Mouse (Mus musculus) C2C12 (cell line): Measurements from ENCODE around the gene Gm10577. TPM values are rescaled to one million over a fixed set of nuclear protein-coding genes. Genes with fewer than 3 reads are reported as not detected.

Source experiments
- H3K27me3 ChIP-seq: one replicate; pipeline ENCODE4 v1.6.1; 2011; ENCODE audit not compliant: control insufficient read depth, insufficient read depth, insufficient read length
- H3K36me3 ChIP-seq: one replicate; pipeline ENCODE4 v1.6.1; 2011; ENCODE audit not compliant: control insufficient read depth, insufficient read depth
- H3K4me3 ChIP-seq: one replicate; pipeline ENCODE4 v1.5.1; 2011; ENCODE audit warnings: mild to moderate bottlenecking, control low read depth; ENCODE audit not compliant: poor library complexity, insufficient read depth, severe bottlenecking
- H3K79me2 ChIP-seq: one replicate; pipeline ENCODE4 v1.6.1; 2011; ENCODE audit not compliant: control insufficient read depth, insufficient read depth
- H3K79me3 ChIP-seq: one replicate; pipeline ENCODE4 v1.6.1; 2011; ENCODE audit warnings: low read depth, control low read depth
- H3ac ChIP-seq: one replicate; pipeline ENCODE3; 2011; ENCODE audit warnings: low read depth; ENCODE audit not compliant: control insufficient read depth, insufficient read length
- CEBPB ChIP-seq: IDR thresholded peaks from one replicate; pipeline ENCODE4 v1.6.1; 2011; ENCODE audit warnings: low read depth, mild to moderate bottlenecking, control low read depth, moderate library complexity
- CTCF ChIP-seq: IDR thresholded peaks from one replicate; pipeline ENCODE4 v1.5.1; 2011; ENCODE audit not compliant: control insufficient read depth, insufficient read depth, insufficient read length
- FOSL1 ChIP-seq: IDR thresholded peaks from one replicate; pipeline ENCODE4 v1.8.0; 2011; ENCODE audit warnings: mild to moderate bottlenecking, low read length; ENCODE audit not compliant: poor library complexity, insufficient read depth, severe bottlenecking
- MAX ChIP-seq: IDR thresholded peaks from one replicate; pipeline ENCODE4 v1.6.1; 2011; ENCODE audit warnings: mild to moderate bottlenecking, control low read depth
- MYOD1 ChIP-seq: IDR thresholded peaks from one replicate; pipeline ENCODE4 v1.6.1; 2011; ENCODE audit warnings: low read depth; ENCODE audit not compliant: control insufficient read depth, insufficient read length
- MYOG ChIP-seq: IDR thresholded peaks from one replicate; pipeline ENCODE4 v1.6.1; 2011; ENCODE audit not compliant: control insufficient read depth, insufficient read length; ENCODE audit errors: extremely low read depth
- USF1 ChIP-seq: IDR thresholded peaks from one replicate; pipeline ENCODE4 v1.6.1; 2011; ENCODE audit warnings: low read depth, mild to moderate bottlenecking, control low read depth, moderate library complexity
- polyA plus RNA-seq: library from polyadenylated mRNA; unstranded; fragments of >200 nt; fragmentation: generic; extraction: Trizol; gene quantifications from one replicate; pipeline ENCODE4 v1.2.1, GENCODE M21; 2012; ENCODE audit warnings: missing spikeins

Gm10577 gene
- polyA plus RNA-seq, 1 experiment: not detected

DNA sequence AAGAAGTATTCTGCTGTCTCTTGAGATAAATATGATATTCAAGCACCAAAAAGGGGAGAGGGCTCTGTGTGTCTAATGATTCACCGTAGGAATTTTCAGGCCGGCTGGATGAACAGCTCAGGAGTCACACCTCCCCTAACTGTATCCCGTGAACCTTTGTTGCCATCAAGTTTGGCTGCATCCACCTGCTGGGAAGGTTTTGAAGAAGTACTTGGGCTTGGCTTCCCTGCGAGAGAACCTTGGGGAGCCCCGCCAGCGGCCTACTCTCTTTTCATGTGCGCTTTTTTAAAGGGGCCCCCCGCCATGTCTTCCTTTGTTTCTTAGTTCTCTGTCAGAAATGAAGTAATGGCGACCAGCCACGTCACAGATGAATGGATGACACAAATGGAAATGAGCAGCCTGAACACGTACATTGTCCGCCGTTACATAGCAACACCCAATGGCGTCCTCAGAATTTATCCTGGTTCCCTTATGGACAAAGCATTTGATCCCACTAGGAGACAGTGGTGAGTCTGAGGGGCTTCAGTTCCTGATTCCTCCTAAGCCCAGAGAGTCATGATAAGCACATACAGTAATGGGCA, 46.0 kb downstream of the Gm10577 start:
- Histone ChIP-seq H3K79me3 (no peaks in the 10 kb centered on the region), H3K79me2 (no peaks in the 10 kb centered on the region), H3K4me3 (no peak overlapping the region), H3ac (no peak overlapping the region), H3K36me3 (peaks cover 42% of the 10 kb centered on the region), H3K27me3 (no peaks in the 10 kb centered on the region)
- TF ChIP-seq FOSL1: no peak
- no peak for TF ChIP-seq MYOG
- TF ChIP-seq MYOD1: no peak
- no peak for TF ChIP-seq USF1
- TF ChIP-seq CTCF: no peak
- no peak for TF ChIP-seq CEBPB
- TF ChIP-seq MAX: no peak

DNA sequence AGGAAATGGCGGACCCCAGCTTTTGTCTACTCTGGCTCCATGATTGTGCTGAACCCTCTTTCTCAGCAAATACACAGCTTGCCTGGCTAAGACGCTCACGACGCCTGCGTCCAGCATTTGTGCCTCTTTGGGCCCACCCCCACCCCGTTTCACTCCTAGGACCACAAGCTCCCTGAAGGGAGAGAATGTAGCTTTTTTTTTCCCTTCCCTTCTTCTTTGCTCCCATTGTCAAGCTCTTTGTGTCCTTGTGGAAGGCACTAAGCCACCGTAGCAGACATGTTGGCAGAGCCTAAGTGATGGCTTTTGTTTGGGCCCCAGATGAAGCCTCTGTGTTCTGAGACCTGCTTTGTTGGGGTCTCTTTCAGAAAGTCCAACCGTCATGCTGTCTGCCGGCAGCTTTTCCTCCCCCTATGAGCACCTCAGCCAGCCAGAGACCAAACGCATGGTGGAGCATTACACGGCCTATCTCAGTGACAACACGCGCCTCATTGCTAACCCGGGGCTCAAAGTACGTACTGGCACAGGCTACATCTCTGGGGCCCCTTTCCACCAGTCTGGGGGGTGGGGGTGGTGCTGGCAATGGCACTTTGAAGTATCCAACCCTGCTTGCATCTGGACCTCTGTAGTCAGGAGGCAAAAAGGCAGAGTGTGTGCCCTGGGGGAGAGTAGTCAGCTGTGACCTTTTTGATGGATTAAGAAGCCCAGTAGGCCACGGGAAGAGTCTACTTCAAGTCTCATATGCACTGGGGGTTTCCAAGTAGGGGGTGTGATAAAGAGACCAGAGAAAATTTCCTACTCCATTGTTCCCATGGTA, 46.6 kb downstream of the Gm10577 start:
- Histone ChIP-seq H3K36me3 (peaks cover 40% of the 10 kb centered on the region), H3K79me2 (no peaks in the 10 kb centered on the region), H3K79me3 (no peaks in the 10 kb centered on the region), H3ac (no peak overlapping the region), H3K4me3 (no peak overlapping the region), H3K27me3 (no peaks in the 10 kb centered on the region)
- TF ChIP-seq MAX: no peak
- TF ChIP-seq CTCF: no peak
- TF ChIP-seq CEBPB: no peak

Other genes starting within 250 kb of the Gm10577 start
- gene Cachd1, start 244.0 kb downstream of the Gm10577 start, polyA plus RNA-seq: 8.1 TPM
- 0.04 TPM for gene Raver2, start 48.3 kb upstream of the Gm10577 start, polyA plus RNA-seq
- 26.1 TPM for gene Jak1, start 244.6 kb upstream of the Gm10577 start, polyA plus RNA-seq